Mouse (Mus musculus): ENCODE measurements around the gene Ptx4. TPM values are rescaled to one million over a fixed set of nuclear protein-coding genes. Genes with fewer than 3 reads are reported as not detected.

Ptx4 gene
- polyA plus RNA-seq, 1 experiment from 2014 or later: not detected

DNA sequence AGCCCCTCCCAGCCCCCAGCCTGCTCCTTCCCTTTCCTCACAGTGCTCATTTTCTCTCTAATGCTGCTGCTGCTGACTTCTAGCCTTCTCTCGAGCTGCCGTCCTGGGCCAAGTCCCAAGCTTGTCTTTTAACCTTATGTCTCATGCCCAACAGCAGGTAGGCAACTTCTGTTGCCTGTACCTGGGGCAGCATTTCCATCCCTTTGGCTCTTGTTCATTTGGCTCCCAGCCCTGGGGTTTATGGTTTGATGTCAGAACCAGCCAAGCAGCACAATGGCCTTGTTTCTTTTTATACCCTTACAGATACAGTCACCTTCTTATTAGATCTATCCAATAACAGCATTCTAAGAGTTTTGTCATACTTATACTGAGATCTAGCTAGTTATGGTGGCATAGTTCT, 24.3 kb upstream of the Ptx4 start:
- Histone ChIP-seq H3K27me3 (replicated peaks) (no peaks in the 10 kb centered on the region), H3K27ac (no peak overlapping the region), H3K9ac (no peak overlapping the region), H3K4me2 (no peak overlapping the region), H3K4me3 (no peak overlapping the region), H3K9me3 (no peaks in the 10 kb centered on the region), H3K36me3 (replicated peaks) (peaks cover 29% of the 10 kb centered on the region; the same call in 1 of the 2 replicates), H3K4me1 (no peaks in the 10 kb centered on the region)
- WGBS: 90% methylated on average over 2 of the region's 2 CpGs
- ATAC-seq (replicated peaks): no peak

GRCm38 (mm10) chr17:25100052-25100451, 20.5 kb upstream of the Ptx4 start:
- Histone ChIP-seq H3K9me3 (no peaks in the 10 kb centered on the region), H3K27ac (no peak overlapping the region), H3K27me3 (replicated peaks) (no peaks in the 10 kb centered on the region), H3K36me3 (replicated peaks) (peaks cover 59% of the 10 kb centered on the region), H3K4me3 (no peak overlapping the region), H3K9ac (no peak overlapping the region), H3K4me1 (no peaks in the 10 kb centered on the region), H3K4me2 (no peak overlapping the region)
- 95% methylated on average over 6 of the region's 6 CpGs for WGBS
- no peak for ATAC-seq (replicated peaks)

- ATAC-seq (replicated peaks): no peak
- Histone ChIP-seq H3K4me3 (no peak overlapping the region), H3K27me3 (replicated peaks) (no peaks in the 10 kb centered on the region), H3K4me1 (no peaks in the 10 kb centered on the region), H3K9me3 (no peaks in the 10 kb centered on the region), H3K4me2 (no peak overlapping the region), H3K36me3 (replicated peaks) (peaks cover 68% of the 10 kb centered on the region), H3K9ac (no peak overlapping the region), H3K27ac (no peak overlapping the region)
- WGBS: 95% methylated on average over 11 of the region's 11 CpGs
Measured at GRCm38 (mm10) chr17:25101338-25101737, 19.2 kb upstream of the Ptx4 start.

DNA sequence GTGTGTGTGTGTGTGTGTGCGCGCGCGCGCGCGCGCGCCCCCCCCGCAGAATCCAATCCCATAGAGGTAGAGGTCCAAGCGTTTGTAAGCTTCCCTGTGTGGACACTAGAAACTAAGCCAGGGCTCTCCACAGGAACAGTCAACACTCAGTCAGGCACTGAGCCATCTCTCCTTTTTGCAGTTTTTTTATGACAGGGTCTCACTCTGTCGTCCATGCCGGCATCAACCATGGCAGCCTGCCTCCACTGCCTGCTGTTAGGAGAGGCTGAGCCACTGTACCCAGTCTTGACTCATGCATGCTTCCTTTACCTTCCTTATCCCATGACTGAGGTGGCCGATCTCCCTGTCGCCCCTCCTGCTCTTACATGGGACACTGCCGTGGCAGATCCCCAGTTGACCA, 12.8 kb upstream of the Ptx4 start:
- Histone ChIP-seq H3K27me3 (replicated peaks) (no peaks in the 10 kb centered on the region), H3K9me3 (no peaks in the 10 kb centered on the region), H3K9ac (no peak overlapping the region), H3K27ac (no peak overlapping the region), H3K4me2 (no peak overlapping the region), H3K36me3 (replicated peaks) (peaks cover 54% of the 10 kb centered on the region), H3K4me3 (no peak overlapping the region), H3K4me1 (peaks cover 3% of the 10 kb centered on the region; the same call in 1 of the 2 replicates)
- no peak for ATAC-seq (replicated peaks)
- WGBS: 95% methylated on average over 6 of the region's 16 CpGs

DNA sequence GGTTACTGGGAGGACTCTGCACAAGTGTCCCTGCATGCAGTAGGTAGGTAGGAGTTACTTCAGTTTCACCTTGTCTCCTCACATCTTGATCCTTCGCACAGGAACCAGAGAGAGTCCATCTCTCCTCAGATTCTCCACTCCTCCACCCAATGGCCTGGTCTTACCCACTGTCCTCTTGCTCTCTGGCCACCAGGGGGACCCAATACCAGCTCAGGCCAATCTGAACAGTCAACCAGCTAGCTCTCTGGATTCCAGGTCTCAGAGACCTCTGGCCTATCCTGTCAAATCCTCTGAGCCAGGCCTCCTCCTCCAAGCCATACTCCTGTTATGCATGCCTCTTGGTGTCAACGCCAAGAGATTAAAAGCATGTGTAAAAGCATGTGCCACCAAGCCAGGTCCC, 11.0 kb upstream of the Ptx4 start:
- peaks cover 11% of the 10 kb centered on the region for H3K4me1 ChIP-seq
- H3K4me3 ChIP-seq: no peak overlapping the region
- H3K27ac ChIP-seq: no peak overlapping the region
- no peak overlapping the region for H3K4me2 ChIP-seq
- no peak for ATAC-seq (replicated peaks)
- no peaks in the 10 kb centered on the region for H3K9me3 ChIP-seq
- no peak overlapping the region for H3K9ac ChIP-seq
- H3K27me3 ChIP-seq (replicated peaks): no peaks in the 10 kb centered on the region
- peaks cover 37% of the 10 kb centered on the region; the same call in 1 of the 2 replicates for H3K36me3 ChIP-seq (replicated peaks)
- WGBS: 87% methylated on average over 2 of the region's 2 CpGs

GRCm38 (mm10) chr17:25110590-25110989, 10.0 kb upstream of the Ptx4 start:
- ATAC-seq (replicated peaks): no peak
- Histone ChIP-seq H3K9ac (no peak overlapping the region), H3K4me1 (peaks cover 18% of the 10 kb centered on the region), H3K4me2 (no peak overlapping the region), H3K36me3 (replicated peaks) (peaks cover 28% of the 10 kb centered on the region; the same call in 1 of the 2 replicates), H3K4me3 (no peak overlapping the region), H3K27ac (no peak overlapping the region), H3K9me3 (no peaks in the 10 kb centered on the region), H3K27me3 (replicated peaks) (no peaks in the 10 kb centered on the region)
- 99% methylated on average over 6 of the region's 6 CpGs for WGBS

GRCm38 (mm10) chr17:25111220-25111619, 9.3 kb upstream of the Ptx4 start:
- Histone ChIP-seq H3K4me3 (no peak overlapping the region), H3K36me3 (replicated peaks) (peaks cover 24% of the 10 kb centered on the region; the same call in 1 of the 2 replicates), H3K9me3 (no peaks in the 10 kb centered on the region), H3K4me2 (no peak overlapping the region), H3K9ac (no peak overlapping the region), H3K4me1 (peaks cover 21% of the 10 kb centered on the region), H3K27ac (no peak overlapping the region), H3K27me3 (replicated peaks) (no peaks in the 10 kb centered on the region)
- 94% methylated on average over 5 of the region's 5 CpGs for WGBS
- ATAC-seq (replicated peaks): no peak

GRCm38 (mm10) chr17:25111739-25112422, 8.7 kb upstream of the Ptx4 start:
- H3K4me1 ChIP-seq: peaks cover 24% of the 10 kb centered on the region
- H3K4me3 ChIP-seq: no peak overlapping the region
- H3K36me3 ChIP-seq (replicated peaks): peaks cover 19% of the 10 kb centered on the region; the same call in 1 of the 2 replicates
- H3K9me3 ChIP-seq: no peaks in the 10 kb centered on the region
- WGBS: 89% methylated on average over 8 of the region's 8 CpGs
- no peak overlapping the region for H3K4me2 ChIP-seq
- no peak for ATAC-seq (replicated peaks)
- no peaks in the 10 kb centered on the region for H3K27me3 ChIP-seq (replicated peaks)
- H3K9ac ChIP-seq: no peak overlapping the region
- H3K27ac ChIP-seq: no peak overlapping the region

GRCm38 (mm10) chr17:25112423-25112810, 8.1 kb upstream of the Ptx4 start:
- ATAC-seq (replicated peaks): no peak
- H3K4me3 ChIP-seq: no peak overlapping the region
- H3K27me3 ChIP-seq (replicated peaks): no peaks in the 10 kb centered on the region
- WGBS: 88% methylated on average over 3 of the region's 3 CpGs
- H3K36me3 ChIP-seq (replicated peaks): peaks cover 16% of the 10 kb centered on the region; the same call in 1 of the 2 replicates
- H3K4me2 ChIP-seq: no peak overlapping the region
- H3K9me3 ChIP-seq: no peaks in the 10 kb centered on the region
- peaks cover 24% of the 10 kb centered on the region for H3K4me1 ChIP-seq
- no peak overlapping the region for H3K9ac ChIP-seq
- no peak overlapping the region for H3K27ac ChIP-seq

DNA sequence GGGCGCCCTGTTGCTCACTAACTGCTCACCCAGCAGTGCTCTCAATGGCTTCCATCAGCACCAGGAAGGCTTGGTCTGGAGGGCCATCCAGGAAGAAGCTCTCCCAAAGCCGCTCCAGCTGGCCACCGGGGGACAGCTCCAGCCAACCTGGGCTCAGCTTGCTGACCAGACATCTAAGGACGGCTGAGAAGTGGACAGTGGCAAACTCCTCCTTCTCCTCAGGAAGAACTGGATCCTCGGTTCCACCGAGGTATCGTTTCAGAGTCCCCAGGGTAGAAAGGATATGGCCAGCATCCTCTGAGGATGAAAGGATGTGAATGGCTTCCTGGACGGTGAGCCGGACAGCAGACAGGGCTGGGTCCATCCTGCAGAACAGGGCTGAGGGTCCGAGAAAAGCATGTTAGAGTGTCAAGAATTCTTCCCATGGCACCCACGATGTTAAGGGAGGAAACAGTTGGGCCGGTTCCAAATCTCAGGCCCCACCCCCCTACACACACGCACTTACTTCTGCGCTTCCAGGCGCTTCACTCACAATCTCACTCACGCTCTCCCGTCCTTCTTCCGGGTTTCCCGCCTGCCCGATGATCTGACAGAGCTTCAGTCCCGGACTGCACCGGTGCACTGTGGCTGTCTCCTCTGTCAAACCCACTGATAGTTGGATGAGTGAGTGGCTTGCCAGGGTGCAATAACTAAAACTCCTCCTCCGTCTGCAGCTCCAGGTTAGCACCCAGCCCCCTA, 5.5 kb upstream of the Ptx4 start:
- peak overlapping the region; percentile 91 for H3K27ac ChIP-seq
- 0 out of 2 replicates have a peak, but pooled peaks cover 5% of the 10 kb centered on the region for H3K36me3 ChIP-seq (replicated peaks)
- peak; percentile 76 for ATAC-seq (replicated peaks)
- no peaks in the 10 kb centered on the region for H3K9me3 ChIP-seq
- WGBS: 12% methylated on average over 23 of the region's 23 CpGs
- H3K4me1 ChIP-seq: peaks cover 24% of the 10 kb centered on the region
- H3K4me3 ChIP-seq: peak overlapping the region; percentile 65
- peak overlapping the region; percentile 98 for H3K4me2 ChIP-seq
- no peaks in the 10 kb centered on the region for H3K27me3 ChIP-seq (replicated peaks)
- H3K9ac ChIP-seq: peak overlapping the region; percentile 66

GRCm38 (mm10) chr17:25115664-25116432, 4.7 kb upstream of the Ptx4 start, which contains the start of gene Telo2:
Telo2 (minus strand) TSS chr17:25115967.
- peak; percentile 94 for ATAC-seq (replicated peaks)
- H3K9me3 ChIP-seq: no peaks in the 10 kb centered on the region

GRCm38 (mm10) chr17:25117263-25117662, 3.3 kb upstream of the Ptx4 start:
- Histone ChIP-seq H3K4me3 (no peak overlapping the region), H3K4me1 (peaks cover 24% of the 10 kb centered on the region), H3K4me2 (no peak overlapping the region), H3K27ac (no peak overlapping the region), H3K9me3 (no peaks in the 10 kb centered on the region), H3K36me3 (replicated peaks) (no peaks in the 10 kb centered on the region), H3K9ac (no peak overlapping the region), H3K27me3 (replicated peaks) (no peaks in the 10 kb centered on the region)
- 27% methylated on average over 4 of the region's 4 CpGs for WGBS
- no peak for ATAC-seq (replicated peaks)

More at GRCm38 (mm10) chr17:25115664-25116432, 4.7 kb upstream of the Ptx4 start, which contains the start of gene Telo2:
- peak within 1 kb of the TSS; percentile 66 for H3K9ac ChIP-seq
- no peaks in the 10 kb centered on the region for H3K27me3 ChIP-seq (replicated peaks)
- H3K36me3 ChIP-seq (replicated peaks): no peaks in the 10 kb centered on the region
- H3K4me3 ChIP-seq: peak within 1 kb of the TSS; percentile 65
- H3K4me2 ChIP-seq: peak within 1 kb of the TSS; percentile 98
- 4% methylated on average over 40 of the region's 40 CpGs for WGBS
- peak within 1 kb of the TSS; percentile 91 for H3K27ac ChIP-seq
- H3K4me1 ChIP-seq: peaks cover 24% of the 10 kb centered on the region
